Mouse (Mus musculus) liver, adult 2 months (tissue): ENCODE measurements around the gene Lsm14a.

Source experiments
- CTCF ChIP-seq: fragments of 200-500 bp; IDR thresholded peaks from 2 replicates; pipeline ENCODE4 v1.5.1; 2011; ENCODE audit warnings: low read depth, low read length, control low read depth
- POLR2A ChIP-seq: fragments of 200-500 bp; IDR thresholded peaks from 2 replicates; pipeline ENCODE4 v1.6.1; 2011; ENCODE audit warnings: low read length, control low read depth; ENCODE audit not compliant: insufficient read depth; ENCODE audit errors: extremely low read depth

- no peak for TF ChIP-seq CTCF
- TF ChIP-seq POLR2A: no peak
These were observed 84.5 kb downstream of the Lsm14a start for GRCm38 (mm10) chr7:34308586-34308985.
